Mouse (Mus musculus) urinary bladder, postnatal 10 days (tissue): Measurements from ENCODE around the gene Hnf1b.

Experiments used
- DNase-seq: peaks from one replicate; pipeline ENCODE4 v3.0.0; 2022; ENCODE audit warnings: low spot score

Gene Hnf1b

DNA sequence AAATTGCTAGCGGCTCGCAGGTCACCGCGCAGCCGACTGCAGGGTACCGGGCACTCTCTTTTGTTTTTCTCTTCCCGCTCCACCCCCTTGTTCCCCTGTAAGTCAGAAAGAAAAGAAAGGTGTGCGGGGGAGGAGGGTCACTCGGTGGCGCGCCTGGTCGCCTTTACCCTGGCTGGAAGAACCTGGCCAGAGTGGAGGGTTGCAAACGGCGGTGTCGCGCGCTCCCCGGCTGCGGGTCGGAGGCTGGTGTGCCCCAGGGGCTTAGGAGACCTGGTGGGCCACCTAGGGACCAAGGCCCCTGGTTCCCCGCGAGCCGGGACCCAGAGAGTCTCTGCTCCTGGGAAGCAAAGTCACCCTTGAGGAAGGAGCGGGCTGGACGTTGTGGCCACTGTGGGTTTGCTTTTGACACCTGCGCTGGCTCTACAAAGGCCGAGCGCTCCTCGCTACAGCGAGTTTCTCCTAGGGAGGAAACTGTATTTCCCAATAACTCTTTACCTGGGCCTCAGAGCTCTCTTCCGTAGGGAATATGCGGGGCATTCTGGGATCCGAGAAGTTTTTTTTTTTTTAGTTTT, 3.4 kb downstream of the Hnf1b start:
- DNase-seq: no peak

DNA sequence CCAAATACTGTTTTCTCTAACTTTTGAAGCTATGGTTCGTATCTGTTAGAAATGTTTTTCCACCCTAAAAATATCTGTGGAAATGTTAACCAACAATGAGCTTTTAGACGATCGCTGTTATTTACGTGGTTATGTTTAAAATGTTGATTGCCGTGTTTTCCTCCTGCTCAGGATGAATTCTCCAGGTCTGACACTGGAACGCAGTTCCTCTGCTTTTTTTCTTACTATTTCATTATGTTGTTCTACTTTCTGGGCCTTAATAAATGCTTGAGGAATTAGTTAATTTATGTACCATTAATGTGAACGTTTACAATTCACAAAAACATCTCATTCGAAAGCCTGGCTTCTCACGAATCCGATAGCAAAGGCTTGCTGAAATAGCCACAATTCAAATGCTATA, 4.2 kb downstream of the Hnf1b start:
- no peak for DNase-seq

DNA sequence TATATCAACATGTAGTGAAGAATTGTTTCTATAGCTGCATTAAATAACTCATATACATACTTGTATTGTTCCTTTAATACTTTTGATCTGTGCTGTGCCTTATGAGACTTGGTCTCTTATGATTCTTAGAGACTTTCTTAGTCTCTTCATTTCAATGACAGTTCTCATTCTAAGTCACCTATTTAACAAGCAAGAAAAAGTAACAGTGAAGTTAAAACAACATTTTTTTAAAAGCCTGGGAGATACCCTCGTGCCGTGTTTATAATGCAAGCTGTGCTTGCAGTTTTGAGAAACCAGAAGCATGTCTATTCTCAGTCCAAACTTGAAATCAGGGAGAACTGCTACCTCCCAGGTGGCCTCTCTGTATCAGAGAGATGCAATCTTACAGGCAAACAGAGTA, 4.8 kb downstream of the Hnf1b start:
- DNase-seq: no peak

DNA sequence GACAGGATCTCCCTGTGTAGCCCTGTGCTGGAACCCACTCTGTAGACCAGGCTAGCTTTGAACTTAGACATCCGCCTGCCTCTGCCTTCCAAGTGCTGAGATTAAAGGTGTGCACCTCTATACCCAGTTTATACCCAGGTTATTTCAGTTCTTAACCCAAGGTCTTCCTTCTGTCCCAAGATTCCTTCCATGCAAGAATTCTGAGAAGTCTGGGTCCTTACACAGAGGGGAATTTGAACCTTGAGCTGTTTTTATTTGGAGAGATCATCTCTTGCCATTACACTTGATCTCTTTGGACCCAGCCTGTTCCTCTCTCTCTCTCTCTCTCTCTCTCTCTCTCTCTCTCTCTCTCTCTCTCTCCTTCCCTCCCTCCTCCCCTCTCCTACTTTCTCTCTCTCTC, 7.4 kb downstream of the Hnf1b start:
- DNase-seq: no peak

DNA sequence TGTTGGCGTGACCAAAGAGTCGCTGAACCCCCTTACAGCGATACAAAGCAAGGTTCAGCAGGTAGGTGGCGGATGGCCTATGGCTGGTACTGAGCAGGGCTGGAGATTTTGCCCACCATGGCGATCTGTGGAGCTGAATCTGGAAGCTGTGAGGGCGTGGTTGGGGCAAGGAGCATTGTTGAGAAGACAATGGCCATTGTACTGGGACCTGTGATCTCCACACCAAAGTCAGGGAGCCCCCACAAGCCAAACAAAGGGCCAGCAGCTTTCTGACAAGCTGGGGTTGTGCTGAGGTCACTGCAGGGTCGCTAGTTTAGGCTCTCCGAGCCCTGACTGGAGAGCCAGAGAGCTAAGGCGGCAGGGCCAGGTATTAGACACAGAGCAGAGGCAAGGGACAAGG, 15.4 kb downstream of the Hnf1b start:
- no peak for DNase-seq

DNA sequence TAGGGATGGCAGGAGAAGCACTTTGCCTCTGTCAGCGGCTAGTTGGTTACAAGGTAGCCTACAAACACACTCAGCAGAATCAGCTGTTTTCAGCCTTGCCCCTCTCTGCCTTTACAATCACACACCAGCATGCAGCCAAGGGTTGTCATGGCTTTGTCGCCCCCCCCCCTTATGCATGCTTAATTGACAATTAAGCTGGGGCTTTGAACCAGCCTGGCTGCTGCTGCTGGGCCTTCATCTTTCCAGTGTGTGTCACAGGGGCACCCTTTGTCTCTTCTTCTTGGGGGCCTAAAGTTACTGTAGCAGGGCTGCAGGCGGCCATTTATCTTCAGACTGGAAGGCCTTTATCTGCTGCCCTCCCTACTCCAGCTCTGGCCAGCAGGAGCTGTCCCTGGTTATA, 17.7 kb downstream of the Hnf1b start:
- no peak for DNase-seq

DNA sequence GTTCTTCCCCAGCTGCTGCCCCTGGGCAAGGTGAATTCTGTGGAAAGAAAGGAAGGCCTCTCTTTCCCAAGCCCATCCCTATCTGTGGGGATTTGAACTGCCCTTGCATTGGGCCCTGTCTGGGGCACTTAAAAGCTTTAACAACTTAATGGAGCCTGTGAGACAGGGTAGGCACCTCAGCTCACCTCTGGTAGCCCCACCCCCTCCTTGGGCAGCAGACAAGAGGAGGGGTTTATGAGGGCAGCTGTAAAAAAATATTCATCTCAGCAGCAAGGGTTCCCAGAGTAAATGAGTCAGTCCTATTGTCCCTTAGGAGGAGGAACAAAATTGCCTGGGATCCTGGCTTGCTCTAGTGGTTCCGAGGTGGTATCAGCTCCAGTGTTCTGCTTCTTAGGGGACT, 19.3 kb downstream of the Hnf1b start:
- no peak for DNase-seq

DNA sequence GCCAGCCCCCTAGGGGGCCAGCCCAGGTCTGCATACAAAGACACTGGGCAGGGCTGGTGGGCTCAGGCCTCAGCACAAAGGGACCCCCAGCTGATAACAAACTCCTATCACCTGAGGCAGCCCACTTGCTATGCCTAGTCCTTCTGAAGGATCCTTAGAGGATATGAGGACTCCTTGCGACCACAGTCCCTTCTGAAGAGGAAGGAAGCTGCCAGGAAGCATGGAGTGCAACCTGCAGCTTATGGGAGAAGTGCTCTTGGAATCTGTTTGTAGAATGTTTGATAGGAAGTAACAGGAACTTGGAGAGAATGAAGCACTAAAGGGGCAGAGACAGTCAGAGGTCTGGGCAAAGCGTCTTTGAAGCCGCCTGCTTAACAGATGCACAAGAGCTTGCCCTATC, 19.8 kb downstream of the Hnf1b start:
- DNase-seq: no peak

DNA sequence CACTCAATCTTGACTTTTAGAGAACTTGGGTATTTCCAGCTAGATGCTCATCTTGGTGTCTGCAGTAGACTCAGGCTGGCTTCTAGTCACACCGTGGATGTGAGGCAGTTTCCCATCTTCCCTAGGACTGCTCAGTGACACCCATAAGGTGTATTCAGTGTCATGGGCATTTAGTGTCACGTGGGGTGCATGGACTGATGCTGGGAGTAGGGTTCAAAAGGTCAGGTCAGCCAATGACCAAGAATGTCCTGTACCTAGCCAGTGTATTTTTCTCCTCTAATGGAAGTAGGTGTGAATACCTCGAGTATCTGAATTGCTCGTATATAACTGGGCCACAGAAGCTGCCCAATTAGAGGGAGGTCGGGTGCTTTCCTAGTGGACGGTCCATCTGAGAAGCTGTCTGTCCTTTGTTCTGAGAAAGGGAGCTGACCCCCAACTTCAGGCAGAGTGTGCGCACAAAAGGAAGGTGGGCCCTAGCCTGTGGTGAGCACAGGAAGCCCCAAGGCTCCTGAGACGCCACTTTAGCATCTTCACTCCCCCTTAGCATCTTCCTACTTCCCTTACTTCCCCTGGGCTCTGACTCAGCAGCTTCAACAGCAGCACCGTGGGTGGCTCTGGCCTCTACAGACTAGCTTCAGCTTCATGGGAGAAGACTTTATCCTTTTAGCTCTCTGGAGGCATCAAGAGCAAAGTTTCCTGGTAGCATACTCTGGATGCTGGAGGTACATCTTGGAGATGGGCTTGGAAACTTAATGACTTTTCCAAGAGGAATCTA, 22.1 kb downstream of the Hnf1b start:
- DNase-seq: no peak

DNA sequence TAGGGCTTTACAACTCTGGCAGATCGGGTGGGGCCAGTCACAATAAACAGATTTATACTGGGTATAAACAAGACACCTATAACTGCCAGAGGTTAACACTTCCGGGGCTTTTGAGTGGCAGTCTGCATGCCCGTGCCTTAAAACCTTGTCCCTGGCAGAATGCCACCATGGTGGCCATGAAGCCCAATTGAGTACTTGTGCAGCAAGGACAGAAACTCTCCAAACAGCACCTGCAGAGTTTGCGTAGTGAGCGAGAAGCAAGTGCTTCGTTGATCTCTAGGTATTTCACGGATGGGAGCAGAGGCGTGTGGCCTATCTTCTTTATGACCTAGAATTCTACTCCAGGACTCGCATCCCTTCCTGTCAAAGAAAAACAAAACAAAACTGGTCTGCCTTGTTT, 23.6 kb downstream of the Hnf1b start:
- no peak for DNase-seq

DNA sequence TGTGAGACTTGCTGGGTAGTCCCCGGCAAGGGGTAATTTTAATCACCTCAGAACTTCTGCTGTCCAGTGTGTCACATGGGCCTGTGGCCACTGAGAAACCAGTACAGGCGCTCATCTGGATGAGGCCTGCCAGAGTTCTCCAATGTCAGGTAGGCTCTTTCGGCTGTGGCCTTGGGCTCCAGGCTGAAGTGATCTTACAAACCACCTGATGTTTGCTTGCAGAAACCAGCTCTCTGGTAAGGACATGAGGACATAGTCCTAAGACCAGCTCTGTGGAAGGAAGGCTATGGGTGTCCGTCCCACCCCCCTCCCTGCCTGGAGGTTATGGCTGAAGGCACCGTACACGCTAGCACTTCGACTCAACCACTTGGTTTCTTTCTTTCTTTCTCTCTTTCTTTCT, 26.8 kb downstream of the Hnf1b start:
- DNase-seq: no peak

DNA sequence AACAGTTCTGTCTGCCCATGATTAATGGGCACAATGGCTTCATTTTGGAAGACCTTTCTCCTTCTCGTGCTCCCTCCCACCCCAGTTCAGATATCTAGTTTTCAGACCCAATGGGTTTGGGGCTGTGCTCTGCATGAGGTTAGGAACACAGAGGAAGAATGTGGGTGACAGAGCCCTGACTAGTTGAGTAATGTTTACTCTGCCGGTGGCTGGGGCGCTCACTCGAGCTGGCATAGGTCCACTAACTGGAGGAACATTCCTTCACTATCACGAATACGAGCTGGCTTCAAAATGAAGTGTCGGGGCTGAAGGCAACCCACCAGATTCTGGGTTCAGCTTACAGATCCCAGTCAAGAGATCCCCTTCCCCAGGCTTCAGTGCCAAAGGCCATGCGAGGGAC, 27.9 kb downstream of the Hnf1b start:
- no peak for DNase-seq

DNA sequence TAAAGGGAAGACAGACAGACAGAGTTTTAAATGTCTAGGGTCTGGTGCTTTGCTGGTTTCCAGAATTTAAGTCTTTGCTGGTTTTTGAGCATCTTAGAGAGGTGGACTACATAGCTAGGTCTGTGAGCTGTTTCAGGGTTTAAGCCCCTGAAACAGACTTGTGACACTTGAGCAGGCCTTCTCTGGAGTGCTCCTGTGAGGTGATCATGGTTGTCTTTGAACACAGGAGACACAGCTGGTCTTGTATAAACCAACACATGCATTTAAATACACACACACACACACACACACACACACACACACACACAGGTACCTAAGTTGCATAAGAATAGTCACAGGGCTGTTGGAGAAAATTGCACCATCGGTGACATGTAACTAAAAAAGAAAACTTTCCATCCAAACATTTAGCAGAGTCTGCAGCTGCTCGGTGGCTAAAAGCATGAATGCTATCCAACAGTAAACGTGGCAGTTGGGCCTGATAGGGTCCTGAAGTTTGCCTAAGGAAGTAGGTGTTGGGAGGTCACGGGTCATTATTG, 28.6 kb downstream of the Hnf1b start:
- no peak for DNase-seq

DNA sequence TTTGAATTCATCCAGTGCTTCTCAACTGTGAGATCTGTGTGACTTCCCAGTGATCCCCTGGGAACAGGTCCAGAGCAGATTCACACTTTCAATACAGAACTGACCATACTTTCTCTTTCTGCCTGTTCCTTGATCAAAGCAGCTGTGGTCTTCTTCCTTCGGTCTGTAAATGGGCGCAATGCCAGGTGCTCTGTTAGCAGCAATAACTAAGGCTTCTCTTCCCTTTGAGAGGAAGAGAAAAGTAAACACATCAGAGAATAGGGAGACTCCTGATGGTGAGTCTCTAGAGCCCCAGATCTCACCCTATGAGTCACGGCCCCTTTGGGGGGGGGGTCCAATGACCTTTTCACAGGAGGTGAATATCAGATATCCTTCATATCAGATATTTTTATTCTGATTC, 29.3 kb downstream of the Hnf1b start:
- no peak for DNase-seq

DNA sequence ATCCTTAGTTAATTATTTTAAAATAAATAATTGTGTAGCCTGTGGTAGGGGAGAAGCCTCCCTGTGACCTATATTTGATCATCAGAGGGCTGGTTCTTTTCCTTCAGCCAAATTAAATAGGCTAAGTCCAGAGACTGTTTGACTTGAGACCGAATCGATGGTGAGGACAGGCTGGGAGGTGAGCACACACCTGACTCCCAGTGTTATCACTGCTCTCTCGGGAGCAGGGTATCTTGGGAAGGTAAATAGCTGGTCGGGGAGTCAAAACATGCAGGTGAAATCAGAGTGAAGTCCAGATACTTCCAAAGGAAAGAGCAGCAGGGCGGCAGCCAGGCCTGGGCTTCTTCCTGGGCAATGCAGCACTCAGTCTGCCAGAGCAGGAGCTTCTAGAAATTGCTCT, 31.6 kb downstream of the Hnf1b start:
- DNase-seq: no peak

DNA sequence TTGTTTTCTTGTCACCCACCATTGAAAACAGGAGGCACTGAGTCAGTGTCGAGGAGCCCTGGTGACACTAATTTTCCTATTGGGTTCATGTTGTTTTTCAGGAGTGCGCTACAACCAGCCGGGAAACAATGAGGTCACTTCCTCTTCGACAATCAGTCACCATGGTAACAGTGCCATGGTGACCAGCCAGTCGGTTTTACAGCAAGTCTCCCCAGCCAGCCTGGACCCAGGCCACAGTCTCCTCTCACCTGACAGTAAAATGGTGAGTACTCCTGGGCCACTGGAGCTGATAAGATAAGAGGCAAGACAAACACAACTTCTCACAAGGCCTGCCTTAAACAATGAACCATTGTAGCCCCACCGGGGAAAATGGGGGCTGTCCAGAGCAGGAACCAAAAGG, 32.7 kb downstream of the Hnf1b start:
- DNase-seq: no peak

DNA sequence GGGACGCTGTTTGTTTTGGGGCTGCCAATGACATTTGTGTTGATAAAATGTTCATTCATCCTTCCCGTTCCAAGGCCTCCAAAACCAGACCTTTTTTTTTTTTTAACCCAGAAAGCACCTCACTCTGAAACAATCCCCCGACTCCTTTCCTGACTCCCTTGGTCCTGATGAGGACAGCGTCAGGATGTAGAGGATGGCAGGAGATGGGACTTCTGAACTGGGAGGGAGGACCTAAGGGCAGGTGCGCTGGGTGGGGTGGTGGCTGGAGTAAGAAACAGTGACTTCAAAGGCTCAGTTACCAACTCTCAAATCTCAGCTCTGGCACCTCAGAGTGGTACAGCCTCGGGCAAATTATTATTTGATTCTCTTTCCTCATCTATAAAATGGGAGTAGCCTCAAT, 33.2 kb downstream of the Hnf1b start:
- DNase-seq: no peak

DNA sequence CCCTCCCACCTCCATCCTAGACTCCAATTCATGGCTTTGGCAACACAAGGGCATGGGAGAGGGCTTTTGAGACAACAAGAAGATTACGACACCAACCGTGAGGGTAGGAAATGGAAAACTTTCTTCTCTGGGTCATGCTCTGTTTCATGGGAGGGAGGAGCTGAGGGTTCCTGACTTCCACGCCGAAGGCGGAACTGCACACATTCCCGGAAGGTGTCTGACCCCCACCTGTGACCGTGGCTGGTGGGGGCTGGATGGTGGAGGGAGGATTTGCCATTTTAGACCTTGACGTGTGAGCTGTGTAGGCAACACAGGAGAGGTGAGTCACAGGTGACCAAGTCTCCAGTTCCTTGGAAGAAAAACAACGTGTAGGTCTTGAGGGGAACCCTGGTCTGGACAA, 33.9 kb downstream of the Hnf1b start:
- DNase-seq: no peak

DNA sequence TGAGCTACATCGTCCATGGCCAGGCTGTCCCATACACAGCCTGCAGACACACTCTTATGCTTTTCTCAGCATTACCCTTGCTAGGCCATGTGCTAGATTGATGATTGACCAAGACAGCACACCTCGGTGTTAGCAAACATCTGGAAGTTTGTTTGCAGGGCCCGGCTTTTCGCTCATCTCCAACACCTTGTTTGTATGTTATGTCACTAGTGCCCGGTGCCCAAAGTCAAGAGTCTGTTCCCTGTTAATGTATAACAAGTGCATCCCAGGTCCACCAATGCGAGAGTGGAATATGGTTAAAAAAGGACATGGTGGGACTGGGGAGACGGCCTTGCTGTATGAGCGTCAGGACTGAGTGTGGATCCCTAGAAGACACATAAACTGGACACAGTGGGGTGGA, 35.3 kb downstream of the Hnf1b start:
- DNase-seq: no peak

DNA sequence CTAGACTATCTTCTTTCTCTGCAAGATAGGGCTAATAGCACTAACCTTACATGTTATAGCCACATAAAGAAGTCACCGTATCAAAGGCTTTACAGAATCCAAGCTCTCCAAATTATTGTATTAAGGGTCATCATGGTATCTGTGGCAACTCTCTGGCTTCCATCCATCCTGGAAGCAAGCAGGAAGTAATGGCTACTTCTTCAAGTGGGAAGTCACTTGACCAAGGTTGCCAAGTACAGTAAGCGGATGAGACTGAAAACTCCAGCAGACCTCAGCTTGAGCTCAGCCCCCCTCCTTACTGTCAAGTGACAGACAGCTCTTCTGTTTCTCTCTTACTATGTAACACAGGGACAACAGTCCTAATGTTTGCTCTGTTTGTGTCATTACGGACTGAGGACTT, 36.9 kb downstream of the Hnf1b start:
- DNase-seq: no peak

DNA sequence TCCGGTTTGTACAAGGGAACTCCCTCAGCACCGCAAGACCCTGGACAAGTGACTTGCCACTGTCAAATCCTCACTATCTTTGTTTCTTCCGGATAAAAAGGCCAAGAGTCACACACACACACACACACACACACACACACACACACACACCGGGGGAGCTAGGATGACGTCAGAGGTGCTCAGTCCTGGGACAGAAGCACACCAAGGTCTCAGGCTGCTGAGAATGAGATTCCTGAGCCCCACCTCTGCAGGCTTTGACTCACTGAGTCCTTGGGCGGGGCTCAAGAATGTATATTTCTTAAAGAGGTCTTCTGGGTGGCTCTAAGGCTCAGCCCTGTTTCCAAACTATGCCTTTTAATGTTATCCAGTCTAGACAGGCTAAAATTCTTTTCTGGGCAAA, 41.5 kb downstream of the Hnf1b start:
- no peak for DNase-seq

DNA sequence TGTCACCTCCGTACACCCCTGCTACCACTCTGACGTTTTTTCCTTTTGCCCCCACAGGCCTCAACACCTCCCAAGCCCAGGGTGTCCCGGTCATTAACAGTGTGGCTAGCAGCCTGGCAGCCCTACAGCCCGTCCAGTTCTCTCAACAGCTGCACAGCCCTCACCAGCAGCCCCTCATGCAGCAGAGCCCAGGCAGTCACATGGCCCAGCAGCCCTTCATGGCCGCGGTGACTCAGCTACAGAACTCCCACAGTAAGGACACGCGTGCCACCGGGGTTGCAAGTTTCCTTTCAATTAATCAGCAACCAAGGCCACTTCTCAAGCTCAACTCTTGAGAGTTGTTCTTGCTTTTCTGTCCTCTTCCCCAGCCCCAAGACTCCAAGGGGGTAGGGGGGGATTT, 43.5 kb downstream of the Hnf1b start:
- no peak for DNase-seq

DNA sequence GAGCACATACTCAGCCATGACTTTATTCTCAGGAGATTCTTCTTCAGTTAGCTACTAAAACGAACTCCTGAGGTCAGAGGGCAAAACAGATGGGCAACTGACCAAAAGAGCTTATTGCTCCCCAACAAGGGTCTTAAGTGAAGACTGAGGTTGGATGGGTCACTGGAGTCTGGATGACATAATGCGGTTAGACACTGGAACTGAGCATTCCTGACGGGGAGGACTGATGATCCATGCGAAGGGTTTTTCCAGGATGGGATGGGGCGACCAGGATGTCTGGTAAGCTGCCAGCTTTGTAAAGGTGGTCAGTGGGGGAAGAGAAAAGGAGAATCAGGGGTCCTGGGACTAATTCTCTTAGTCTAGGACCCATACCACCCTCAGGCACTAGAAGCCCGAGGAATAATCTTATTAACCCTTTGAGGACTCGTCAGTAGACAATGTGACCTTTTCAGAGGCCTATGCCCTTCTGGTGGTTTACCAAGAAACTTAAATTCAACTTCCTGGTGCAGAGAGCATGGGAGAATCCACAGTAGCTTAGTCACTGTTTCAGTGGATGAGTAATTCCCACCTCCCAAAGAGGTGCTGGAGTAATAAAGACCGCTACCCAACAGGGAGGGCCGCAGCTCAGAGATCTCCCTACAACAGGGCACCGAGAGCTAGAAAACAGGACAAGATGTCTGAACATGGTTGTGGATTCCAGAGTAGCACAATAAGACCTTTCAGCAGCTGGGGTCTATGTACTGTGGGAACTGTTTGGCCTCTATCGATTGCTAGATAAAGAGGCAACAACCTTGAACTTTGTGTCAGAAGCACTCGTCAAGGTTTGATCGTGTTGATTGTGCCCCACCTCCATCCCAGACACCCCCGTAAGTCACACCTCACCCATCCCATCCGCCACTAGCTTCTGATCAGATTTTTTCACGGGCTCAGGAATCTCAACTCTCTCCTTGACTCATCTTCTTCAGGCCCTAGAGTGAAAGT, 46.9 kb downstream of the Hnf1b start:
- no peak for DNase-seq
